Mouse (Mus musculus): ENCODE measurements around the gene Rrad.

Gene Rrad

GRCm38 (mm10) chr8:104613119-104613518 lies 18.0 kb downstream of the Rrad start:
- no peak for DNase-seq (ENCODE audit: low spot score in 2 of 2)

GRCm38 (mm10) chr8:104611613-104612012 lies 19.5 kb downstream of the Rrad start:
- no peak for DNase-seq (ENCODE audit: low spot score in 2 of 2)

- DNase-seq (ENCODE audit: low spot score in 2 of 2): no peak
These were observed 20.9 kb downstream of the Rrad start for GRCm38 (mm10) chr8:104610185-104610766.

GRCm38 (mm10) chr8:104609222-104609621 lies 21.9 kb downstream of the Rrad start:
- no peak for DNase-seq (ENCODE audit: low spot score in 2 of 2)

DNA sequence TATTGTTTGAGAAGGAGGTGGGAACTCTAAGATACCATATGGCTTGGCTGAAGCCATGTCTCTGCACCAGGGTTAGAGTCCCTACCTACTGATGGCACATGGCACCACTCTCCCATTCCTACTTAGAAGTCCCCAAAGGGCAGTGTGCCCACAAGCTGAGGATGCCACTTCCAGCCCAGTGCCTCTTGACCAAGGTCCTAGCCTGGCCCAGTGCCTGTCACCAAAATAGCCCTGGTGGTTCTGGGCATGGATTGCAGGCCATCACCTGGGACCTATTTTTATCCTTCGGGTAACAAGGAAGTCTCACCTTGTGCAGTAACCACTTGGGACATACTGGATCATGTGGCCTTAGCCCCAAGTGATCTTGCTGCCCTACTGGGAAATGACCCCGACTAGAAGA lies 23.2 kb downstream of the Rrad start:
- no peak for DNase-seq (ENCODE audit: low spot score in 2 of 2)

GRCm38 (mm10) chr8:104606329-104606728 lies 24.8 kb downstream of the Rrad start:
- DNase-seq (ENCODE audit: low spot score in 2 of 2): no peak

- no peak for DNase-seq (ENCODE audit: low spot score in 2 of 2)
These were observed 27.9 kb downstream of the Rrad start for GRCm38 (mm10) chr8:104603245-104603593.

DNA sequence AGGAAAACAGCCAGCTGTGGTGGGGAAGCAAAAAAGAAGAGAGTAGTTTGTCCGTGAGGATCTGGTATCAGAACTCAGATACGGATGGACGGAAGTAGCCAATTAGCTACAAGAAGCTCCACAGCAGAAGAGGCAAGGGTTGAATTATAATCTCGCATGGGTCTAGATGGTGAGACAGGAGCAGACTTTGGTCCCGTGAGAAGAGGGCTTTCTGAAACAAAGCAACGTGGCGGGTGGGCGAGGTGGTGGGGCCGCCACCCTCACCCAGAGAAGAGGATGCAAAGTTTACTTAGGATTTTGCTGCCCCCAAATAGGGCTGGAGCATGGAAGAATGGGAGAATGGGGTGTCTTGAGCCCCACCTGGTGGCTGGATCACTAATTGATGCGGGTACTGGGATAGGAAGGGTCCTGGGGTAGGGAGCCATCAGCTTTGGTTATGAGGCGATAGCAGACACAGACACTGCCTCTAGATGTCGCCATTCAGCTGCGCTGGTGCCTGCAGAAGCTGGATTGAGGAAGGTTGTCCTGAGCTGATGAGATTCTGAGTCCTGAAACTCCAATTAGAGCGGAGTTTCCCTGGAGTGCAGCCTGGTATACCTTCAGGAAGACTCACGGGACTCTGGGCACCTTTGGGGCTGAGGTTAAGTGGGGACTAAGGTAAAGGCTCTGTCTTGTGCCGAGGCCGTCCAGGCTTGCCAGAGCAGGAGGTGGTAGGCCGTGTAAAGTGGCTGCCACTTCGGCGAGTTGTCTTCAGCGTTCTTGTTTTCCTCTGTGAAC lies 28.5 kb downstream of the Rrad start:
- DNase-seq (ENCODE audit: low spot score in 2 of 2): peak; percentile 52 to 76

DNA sequence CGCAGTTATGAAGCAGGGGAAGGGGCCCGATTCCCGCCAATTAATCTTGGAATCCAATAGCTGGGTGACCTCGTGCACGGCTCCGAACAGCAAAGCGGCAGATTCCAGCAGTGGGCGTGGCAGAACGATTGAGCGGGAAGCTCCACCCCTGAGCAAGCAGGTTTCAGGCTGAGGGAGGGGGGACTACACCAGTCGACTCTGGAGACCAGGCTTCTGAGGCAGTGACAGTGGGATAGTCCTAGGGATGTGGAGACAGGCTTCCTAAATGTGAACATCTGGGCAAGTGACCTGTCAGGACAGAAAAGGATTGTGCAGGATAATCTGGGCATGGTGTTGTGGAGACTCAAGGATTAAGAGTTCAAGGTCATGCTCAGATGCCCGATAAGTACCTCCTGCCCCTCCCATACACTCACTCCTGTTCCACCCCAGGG lies 29.2 kb downstream of the Rrad start:
- DNase-seq (ENCODE audit: low spot score in 2 of 2): no peak

GRCm38 (mm10) chr8:104601386-104601785 lies 29.7 kb downstream of the Rrad start:
- DNase-seq (ENCODE audit: low spot score in 2 of 2): no peak

GRCm38 (mm10) chr8:104598496-104598895 lies 32.6 kb downstream of the Rrad start:
- DNase-seq (ENCODE audit: low spot score in 2 of 2): no peak

- no peak for DNase-seq (ENCODE audit: low spot score in 2 of 2)
These were observed 33.5 kb downstream of the Rrad start for GRCm38 (mm10) chr8:104597656-104598055.

DNA sequence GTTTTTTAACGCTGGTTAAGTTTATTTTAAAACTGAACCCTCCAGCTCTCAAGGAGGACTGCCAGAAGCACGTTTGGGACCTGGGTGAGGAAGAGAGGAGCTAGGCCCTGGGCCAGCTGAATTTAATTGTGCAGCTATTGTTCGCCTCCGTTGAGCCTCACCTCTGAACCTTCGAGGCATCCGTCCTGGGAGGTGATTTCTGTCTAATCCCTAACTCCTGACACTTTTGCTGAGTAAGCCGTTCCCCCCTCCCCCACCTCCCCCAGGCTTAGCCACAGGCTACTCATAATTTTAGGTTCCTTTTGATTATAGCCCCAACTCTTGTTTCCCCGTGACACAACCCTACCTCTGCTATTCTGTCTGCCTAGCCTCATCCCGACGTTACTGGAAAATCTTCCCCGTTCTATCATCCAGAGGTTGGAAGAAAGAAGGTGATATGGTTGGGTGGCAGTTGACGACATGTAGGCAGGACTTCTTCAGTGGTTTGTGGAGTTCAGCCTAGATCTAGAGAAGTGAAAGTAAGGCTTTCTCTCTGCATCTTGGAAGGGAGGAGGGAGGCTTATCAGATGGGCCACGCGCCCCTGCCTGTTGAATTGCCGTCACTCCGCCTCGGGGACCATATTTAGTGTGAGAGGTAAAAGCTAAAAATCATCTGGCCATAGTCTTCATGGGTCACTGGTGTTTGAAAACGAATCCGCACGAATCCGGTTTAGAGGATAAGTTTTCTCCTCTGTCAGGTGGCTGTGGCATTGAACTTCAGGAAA lies 35.2 kb downstream of the Rrad start:
- no peak for DNase-seq (ENCODE audit: low spot score in 2 of 2)

DNA sequence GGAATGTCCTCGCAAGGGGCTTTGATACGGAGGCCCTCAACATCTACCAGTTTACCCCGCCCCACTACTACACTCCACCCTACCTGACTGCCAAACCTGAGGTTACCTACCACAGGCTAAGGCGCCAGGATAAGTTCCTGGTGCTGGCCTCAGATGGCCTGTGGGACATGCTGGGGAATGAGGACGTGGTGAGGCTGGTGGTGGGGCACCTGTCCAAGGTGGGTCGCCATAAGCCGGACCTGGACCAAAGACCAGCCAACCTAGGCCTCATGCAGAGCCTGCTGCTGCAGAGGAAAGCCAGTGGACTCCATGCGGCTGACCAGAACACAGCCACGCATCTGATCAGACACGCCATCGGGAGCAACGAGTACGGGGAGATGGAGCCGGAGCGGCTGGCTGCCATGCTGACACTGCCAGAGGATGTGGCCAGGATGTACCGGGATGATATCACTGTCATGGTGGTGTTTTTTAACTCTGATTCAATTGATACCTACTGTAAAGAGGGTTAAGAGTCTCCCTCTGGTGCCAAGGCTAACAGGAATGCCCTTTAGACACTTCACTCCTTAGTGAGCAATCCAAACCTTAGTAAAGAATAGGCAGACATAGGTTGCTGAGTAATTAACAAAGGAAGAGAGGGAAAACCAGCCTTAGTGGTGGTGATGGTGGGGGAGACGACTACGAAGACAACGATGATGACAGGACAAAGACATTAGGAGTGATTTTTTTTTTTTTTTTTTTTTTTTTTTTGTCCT lies 36.3 kb downstream of the Rrad start:
- DNase-seq (ENCODE audit: low spot score in 2 of 2): no peak

GRCm38 (mm10) chr8:104593536-104594325 lies 37.4 kb downstream of the Rrad start:
- DNase-seq (ENCODE audit: low spot score in 2 of 2): no peak

DNA sequence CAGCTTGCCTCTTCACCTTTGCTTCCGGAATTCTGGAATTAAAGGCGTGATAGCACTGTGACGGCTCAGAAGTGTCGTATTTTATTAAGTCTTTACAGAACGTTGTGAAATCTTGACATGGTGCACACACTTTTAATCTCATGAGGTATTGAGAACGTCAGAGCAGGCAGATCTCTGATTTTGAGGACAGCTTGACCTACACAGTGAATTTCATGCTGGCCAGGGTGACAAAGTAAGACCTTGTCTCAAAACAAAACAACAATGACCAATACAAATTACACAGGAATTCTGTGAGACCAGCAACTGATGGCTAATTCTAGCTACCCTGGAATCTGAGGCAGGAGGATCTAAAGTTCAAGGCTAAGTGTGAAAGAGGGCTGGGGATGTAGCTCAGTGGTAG lies 38.6 kb downstream of the Rrad start:
- DNase-seq (ENCODE audit: low spot score in 2 of 2): no peak

GRCm38 (mm10) chr8:104591856-104592255 lies 39.3 kb downstream of the Rrad start:
- DNase-seq (ENCODE audit: low spot score in 2 of 2): no peak

- DNase-seq (ENCODE audit: low spot score in 2 of 2): peak; percentile 89 to 91
These were observed 39.8 kb downstream of the Rrad start, which contains the start of gene Pdp2 for GRCm38 (mm10) chr8:104591133-104591834. Gene Pdp2 (plus strand): TSS chr8:104591451.

DNA sequence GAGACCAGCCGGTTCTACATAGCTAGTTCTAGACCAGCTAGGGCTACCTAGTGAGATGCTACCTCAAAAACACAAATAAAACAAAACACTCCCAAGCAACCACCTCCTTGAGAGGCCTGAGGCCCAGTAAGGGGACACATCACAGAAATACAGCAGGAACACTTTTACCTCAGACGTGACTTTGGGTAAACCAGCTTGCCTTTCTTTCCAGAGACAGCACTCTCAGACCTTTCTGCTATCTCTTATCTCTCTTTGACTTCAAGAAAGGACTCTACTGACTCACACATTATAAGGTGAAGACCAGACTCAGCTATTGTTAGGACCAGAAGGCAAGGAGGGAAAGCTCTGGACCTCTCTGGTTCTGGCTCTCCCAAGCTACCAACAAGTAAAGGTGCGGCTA lies 40.8 kb downstream of the Rrad start:
- DNase-seq (ENCODE audit: low spot score in 2 of 2): no peak

GRCm38 (mm10) chr8:104584522-104584921 lies 46.6 kb downstream of the Rrad start:
- no peak for DNase-seq (ENCODE audit: low spot score in 2 of 2)
